Mouse (Mus musculus) central nervous system, embryonic 11.5 days (tissue): Measurements from ENCODE around the gene 2310022B05Rik. TPM values are rescaled to one million over a fixed set of nuclear protein-coding genes. Genes with fewer than 3 reads are reported as not detected.

Experiments
- polyA plus RNA-seq: library from polyadenylated mRNA; depleted of rRNA; stranded (reverse); fragments of >200 nt; gene quantifications from 2 replicates; pipeline ENCODE4 v1.2.3, GENCODE M21; 2012; rRNA removed

The 2310022B05Rik gene
- polyA plus RNA-seq: 40.7 and 49.2 TPM in 2 replicates

DNA sequence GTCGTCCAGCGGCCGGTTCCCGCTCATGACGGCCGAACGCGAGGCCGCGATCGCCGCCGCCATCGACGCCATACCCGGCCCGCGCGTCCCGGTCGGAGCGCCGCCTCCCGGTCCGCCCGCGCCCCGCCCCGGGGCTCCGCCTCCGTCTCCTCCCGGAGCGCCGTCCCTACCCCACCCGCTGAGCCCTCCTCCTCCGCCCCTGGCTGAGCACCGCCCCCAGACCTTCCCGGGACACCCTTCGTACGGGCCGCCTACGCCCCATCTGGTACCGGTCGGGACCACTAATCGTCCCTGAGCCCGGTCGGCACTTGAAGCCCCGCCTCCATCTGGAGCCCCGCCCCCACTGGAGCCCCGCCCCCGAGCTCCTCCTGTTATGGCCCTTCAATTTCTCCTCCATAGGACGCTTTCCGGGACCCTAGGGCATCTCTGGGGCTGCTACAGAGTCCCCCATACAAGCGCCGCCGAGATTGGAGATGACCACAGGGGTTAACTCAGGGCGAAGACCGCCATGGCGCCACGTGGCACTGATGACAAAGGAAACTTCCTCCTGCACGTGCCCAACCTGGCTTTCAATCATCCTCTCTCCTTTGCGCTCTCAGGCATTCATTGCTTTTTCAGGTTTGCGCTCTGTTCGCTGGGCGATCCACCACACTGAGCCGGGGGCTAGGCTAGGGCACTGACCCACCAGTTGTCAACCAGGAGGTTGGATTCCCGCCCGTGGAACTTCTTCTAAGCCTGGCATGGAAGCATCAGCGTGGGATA, at the start of gene 2310022B05Rik:
Gene 2310022B05Rik, minus strand, starts transcription at position 258 of the 762 bp plus-strand sequence.

Other genes starting within 250 kb of the 2310022B05Rik start
- 7.0 and 7.1 TPM in 2 replicates for gene Pgbd5, start 223.7 kb downstream of the 2310022B05Rik start, polyA plus RNA-seq
- 32.8 and 57.4 TPM in 2 replicates for gene Cog2, start 142.6 kb downstream of the 2310022B05Rik start, polyA plus RNA-seq
- gene Agt, start 93.7 kb downstream of the 2310022B05Rik start, polyA plus RNA-seq: 0.47 and 0.62 TPM in 2 replicates
- not detected in 2 replicates for gene Capn9, start 87.3 kb downstream of the 2310022B05Rik start, polyA plus RNA-seq
- gene Ttc13, start 58.6 kb upstream of the 2310022B05Rik start, polyA plus RNA-seq: 36.8 and 46.2 TPM in 2 replicates
- 36.0 and 40.5 TPM in 2 replicates for gene Arv1, start 58.8 kb upstream of the 2310022B05Rik start, polyA plus RNA-seq
- gene Fam89a, start 88.5 kb upstream of the 2310022B05Rik start, polyA plus RNA-seq: 0.68 and 3.3 TPM in 2 replicates
- gene Trim67, start 129.7 kb upstream of the 2310022B05Rik start, polyA plus RNA-seq: 6.9 and 7.7 TPM in 2 replicates
- 113 and 122 TPM in 2 replicates for gene Gnpat, start 199.7 kb upstream of the 2310022B05Rik start, polyA plus RNA-seq
- 36.2 and 36.3 TPM in 2 replicates for gene 2810004N23Rik, start 199.8 kb upstream of the 2310022B05Rik start, polyA plus RNA-seq
- gene Exoc8, start 234.3 kb upstream of the 2310022B05Rik start, polyA plus RNA-seq: 8.9 and 12.1 TPM in 2 replicates
- gene Sprtn, start 234.5 kb upstream of the 2310022B05Rik start, polyA plus RNA-seq: 16.7 and 17.8 TPM in 2 replicates